Mouse (Mus musculus) forelimb bud, embryonic 11.5 days (tissue): ENCODE results near the gene Sf3b6.
"Not testable (repeated sequence)": the region's sequence is repeated elsewhere in the genome, so short reads cannot be mapped to it uniquely, and the experiment has no call there.

Experiments
- DNase-seq: peaks from one replicate; pipeline ENCODE4 v3.0.0-alpha.2; 2012; ENCODE audit warnings: low read depth, low spot score

Sf3b6 gene

DNA sequence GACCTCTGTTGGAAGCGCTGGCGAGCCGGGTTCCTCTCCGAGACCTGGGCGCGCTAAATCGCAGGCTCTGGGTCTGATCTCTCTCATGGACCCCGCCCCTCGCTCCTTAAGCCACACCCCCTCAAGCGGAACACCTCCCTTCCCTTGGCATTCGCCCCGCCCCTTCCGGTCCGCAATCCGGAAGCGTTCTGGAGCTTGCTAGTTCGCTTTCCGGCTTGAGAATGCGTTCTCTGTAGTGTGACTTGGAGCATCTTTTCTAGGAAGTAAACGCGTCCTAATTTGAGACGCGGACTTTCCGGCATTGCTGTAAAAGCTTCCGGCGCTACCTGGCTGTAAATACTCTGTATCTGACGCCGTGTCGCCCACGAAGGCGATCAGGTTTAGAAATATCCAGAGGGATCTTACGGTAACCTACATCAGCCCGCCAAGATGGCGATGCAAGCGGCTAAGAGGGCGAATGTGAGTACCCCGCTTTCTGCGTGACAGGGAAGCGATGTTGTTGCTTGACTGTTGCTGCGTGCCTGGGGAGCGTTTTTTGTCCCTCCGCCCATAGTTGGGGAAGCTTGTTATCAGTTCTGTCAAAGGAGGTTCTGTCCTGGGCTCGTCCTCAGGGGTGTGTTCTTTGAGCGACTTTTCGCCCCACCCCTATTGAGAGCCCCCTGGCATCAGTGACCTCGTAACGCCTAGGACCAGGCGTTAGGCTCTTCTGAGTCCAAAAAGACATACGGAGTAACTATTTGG, at the start of gene Sf3b6:
TSS of gene Sf3b6 (plus strand) at position 184 of the 741 bp plus-strand sequence.
- peak; percentile 96 for DNase-seq

DNA sequence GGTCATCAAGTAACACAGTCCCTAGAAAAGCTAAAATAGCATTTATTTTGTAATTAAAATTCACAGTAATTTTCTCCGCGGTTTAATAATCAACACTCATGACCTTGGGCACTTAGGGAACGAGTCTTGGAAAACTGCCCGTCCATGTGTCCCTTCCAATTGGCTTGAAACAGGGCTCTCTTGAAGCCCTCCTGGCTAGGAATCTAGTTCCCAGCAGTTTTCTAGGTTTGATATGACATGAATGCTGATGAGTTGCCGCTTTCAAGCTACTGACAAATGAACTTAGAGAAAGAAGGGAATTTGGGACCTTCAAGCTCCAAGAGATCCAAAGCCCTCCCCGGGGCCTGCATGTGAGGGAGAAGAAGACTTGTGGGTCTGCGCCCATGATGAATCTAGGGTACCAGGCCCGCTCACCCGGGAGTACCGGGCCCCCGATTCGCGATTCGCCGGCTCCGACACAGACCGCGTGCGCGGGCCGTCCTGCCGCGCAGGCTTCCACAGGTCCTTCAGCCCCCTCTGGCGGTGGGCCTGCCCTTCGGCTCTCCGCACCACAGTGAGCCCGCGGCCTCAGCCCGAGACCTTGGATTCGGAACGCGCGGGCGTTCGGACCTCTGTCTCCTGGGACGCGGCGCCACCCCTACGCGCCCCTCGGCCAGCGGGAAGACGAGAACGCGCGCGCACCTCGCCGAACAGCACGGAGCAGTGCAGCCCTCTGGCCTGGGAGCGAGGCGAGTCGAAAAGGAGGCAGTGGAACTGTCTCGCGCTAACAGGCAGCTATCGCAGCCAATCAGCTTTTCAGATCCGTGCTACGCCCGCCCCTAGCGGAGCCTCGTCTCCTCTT, 48.6 kb upstream of the Sf3b6 start, which contains the start of the genes Pfn4 and Fam228b:
TSS of gene Pfn4 (plus strand) at position 531 of the 841 bp plus-strand sequence.
TSS of gene Fam228b (minus strand) at position 776 of the 841 bp plus-strand sequence.
- DNase-seq = peak; percentile 92

DNA sequence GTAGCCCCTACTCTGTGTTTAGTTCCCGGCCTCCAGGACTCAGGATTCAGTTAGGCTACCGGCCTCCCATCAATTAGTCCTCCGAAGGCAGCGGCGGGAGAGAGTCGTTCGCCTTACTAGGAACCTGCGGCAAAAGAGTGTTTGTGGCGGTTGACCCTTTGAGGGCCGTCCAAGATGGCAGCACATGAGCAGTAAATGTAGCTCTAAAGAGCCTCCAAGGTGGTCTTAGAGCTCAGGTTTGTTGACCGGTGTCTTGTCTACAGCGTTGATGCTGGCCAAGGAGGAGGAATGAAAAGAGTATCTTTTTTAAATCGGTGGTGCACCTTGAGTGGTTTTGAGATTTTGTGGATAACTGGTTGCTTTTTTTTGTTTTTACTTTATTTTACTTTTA, 48.0 kb upstream of the Sf3b6 start:
- DNase-seq = no peak

DNA sequence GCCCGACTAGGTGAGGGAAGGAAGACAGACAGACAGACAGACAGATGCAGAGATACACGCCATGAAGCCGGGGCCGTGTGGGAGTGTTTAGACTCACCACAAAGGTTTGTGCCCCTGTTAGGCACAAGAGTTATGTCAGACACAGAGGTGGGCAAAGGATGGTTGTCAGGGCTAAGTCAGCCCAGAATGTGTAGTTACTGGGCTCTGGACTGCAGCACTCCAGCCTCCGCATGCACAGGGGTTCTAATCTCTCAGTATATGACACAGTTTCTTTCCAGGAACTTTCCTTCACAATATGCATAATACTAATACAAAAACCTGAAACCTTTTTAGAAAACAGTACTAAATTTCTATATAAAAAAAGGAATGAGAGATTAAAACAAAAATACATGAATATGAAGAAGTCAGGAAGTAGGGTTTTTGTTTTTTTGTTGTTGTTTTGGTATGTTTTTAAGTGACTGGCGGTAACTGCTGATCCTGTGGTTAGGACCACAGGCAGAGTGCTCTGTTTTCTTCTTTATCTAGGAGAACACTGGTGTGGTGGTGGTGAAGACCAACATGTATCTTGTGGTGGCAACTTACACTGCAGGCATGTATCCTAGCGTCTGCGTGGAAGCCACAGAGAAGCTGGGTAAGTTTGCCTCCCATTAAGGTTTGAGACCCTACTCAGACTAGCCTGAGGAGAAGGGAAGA, 42.3 kb upstream of the Sf3b6 start:
- DNase-seq = no peak

DNA sequence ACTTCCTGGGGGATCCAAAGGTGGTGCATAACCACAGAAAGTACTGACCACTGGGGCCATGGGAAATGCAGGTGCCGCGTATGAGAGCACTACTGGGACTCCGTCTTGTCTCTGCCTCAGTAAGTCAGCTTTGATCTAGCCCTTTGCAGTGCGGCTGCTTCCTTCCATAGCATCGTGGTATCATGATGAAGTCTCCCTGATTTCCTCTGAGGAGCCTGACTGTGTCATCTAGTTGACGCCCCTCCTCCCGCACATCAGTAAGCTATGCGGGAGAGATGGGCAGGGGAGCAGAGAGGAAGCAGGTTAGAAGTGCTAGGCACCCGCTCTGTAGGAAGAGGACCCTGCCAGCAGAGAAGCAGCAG, 41.8 kb upstream of the Sf3b6 start:
- DNase-seq = no peak

DNA sequence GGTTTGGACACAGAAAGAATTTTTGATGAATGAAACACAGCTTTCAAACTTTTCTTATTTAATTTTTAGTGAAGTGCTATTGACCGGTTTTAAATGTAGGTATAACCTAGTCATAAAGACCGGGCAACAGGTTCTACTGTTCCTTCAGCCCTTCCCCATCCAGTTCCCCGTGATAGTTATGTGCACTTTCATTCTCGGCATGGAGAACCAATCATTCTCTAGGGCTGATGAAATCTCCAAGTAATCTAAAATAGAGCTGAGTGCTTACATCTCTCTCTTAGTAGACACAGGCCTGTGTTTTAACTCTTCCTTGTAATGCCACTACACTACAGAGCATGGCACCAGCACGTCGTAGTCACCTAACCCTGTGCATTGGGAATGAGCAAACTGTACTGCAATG, 39.6 kb upstream of the Sf3b6 start:
- no peak for DNase-seq

DNA sequence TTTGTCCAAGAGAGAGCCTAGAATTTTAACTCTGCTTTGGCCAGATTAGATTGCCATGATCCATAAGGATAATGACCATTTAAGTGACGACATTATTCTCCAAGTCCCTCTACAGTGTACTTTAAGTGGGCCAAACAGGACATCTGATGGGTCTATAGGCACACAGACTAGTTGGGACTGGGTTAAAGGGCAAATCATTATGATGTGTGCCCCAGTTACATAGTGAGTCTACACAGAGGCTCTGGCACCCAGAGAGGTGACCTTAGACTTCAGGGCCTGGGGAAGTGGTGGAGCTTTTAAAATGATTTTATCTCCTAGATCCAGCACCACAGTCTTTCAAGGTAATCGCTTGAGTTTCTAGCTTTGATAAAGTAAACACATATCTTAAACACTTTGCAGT, 37.1 kb upstream of the Sf3b6 start:
- no peak for DNase-seq

DNA sequence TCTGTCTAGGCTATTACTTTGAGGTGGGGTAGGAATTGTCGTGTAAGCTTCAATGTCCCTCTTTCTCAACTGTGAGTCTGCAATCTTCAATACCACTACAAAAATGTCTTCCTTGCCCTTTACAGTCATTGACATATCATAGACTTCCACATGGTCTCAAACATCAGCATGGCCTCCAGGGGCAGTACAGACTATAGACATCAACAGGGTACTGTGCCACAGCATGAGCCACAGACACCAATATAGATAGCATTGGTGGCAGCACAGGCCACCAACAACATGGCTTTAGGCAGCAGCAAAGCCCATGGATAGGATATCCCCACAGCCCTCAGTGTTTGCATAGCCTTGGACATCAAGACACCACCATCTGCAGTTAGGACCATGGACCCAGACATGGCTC, 36.1 kb upstream of the Sf3b6 start:
- no peak for DNase-seq

DNA sequence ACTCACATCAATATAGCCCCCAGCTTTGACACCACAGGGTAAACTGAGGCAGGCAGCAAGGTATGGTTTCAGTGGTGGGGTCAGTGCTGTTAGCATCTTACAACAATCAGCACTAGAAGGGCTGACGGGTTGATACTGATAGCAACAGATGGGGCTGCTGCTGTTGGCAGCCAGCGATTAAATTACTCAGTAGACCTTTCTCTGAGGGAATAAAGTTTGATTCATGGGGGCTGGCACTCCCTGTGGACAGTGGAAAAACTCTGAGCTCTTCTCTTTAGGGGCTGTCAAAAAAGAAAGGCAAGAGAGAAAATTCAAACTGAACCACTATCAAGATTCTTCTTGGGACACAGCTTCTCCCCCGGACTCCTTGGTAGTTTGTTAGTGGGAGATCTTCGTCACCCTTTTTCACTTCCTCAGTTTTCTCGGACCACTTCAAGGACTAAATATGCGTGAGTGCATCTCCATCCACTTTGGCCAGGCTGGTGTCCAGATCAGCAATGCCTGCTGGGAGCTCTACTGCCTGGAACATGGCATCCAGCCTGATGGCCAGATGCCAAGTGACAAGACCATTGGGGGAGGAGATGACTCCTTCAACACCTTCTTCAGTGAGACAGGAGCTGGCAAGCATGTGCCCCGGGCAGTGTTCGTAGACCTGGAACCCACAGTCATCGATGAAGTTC, 35.5 kb upstream of the Sf3b6 start:
- DNase-seq = not testable (repeated sequence)

DNA sequence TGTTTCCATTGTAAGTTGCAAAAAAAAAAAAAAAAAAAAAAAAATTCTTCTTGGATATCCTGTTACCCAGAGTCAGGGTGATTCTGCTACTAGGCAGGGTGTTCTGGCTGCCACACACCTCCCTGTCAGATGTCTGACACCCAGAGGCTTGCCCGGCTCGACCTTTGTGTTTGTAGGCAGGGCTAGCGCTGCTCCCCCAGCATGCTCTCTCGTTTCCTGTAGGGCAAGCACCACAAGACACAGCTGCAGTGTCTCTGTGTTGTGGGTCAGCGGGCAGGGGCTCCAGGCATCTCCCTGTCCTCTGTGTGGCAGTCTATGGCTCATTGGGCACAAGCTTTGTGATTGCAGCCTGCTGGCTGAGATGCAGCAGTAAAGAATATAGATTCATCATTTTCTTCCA, 33.7 kb upstream of the Sf3b6 start:
- no peak for DNase-seq

DNA sequence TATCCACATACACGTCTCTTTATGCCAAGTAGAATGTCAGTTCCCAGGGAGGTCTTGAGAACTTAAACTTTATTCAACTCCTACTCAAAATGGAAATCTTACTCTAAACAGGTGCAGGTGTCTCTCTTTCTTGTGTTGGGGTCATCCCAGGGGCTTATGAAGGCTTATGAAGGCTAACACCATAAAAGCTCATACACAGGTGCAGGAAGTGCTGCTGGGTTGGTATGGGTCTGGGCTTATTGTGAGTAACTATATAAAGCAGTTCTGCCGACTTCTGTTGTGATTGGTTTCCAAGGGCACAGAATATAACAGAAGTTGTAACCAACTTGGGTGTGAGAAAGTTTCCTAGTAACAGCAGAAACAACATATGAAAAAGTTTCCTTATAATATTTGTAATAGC, 32.9 kb upstream of the Sf3b6 start:
- no peak for DNase-seq

DNA sequence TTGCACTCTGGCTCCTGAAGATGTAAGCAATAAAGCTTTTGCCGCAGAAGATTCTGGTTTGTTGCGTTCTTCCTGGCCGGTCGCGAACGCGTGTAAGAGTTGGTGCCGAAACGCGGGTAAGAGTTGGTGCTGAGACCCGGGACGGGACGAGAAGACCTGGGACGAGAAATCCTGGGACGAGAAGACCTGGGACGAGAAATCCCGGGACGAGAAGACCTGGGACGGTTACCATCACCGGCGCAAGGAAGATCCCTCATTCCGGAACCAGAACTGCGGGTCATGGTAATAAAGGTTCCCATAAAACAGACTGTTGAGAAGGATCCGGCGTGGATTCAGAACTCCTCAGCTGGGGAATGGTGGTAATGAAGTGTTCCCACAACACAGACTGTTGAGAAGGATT, 29.2 kb upstream of the Sf3b6 start:
- not testable (repeated sequence) for DNase-seq

DNA sequence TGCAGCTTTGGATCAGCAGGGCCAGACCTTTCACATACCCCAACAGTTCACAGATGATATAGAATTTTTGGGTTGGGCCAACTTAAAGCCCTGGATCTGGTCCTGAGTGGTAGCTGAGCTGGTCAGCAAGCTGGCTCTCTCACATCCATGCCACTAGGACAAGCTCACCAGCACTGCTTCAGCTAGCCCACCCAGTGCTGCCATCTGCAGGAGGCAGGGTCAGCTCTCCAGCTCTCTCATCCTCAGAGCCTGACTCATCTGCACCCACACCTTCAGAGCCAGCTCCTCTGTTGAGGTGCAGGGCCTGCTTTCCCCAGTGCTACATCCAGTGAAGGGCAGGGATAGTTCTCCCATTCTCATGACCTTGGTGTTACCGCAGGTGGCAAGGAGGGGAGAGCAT, 23.6 kb upstream of the Sf3b6 start:
- DNase-seq = no peak

DNA sequence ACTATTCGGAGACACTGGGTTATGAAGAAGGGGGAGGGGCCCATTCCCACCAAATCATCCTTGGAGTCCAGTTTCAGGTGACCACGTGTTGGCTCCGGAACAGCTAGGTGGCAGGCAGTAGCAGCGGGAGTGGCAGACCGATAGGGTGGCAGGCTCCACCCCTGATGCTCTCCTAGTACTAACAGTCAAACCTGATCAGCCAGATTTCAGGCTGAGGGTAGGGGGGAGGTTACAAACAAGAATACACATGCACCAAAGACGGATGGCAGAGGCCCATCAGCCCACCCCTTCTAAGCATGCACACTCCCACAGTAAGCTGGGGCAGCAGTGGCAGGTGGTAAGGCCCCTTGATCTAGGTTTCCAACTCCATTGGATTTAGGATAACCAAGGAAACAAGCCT, 19.9 kb upstream of the Sf3b6 start:
- DNase-seq = peak; percentile 10

DNA sequence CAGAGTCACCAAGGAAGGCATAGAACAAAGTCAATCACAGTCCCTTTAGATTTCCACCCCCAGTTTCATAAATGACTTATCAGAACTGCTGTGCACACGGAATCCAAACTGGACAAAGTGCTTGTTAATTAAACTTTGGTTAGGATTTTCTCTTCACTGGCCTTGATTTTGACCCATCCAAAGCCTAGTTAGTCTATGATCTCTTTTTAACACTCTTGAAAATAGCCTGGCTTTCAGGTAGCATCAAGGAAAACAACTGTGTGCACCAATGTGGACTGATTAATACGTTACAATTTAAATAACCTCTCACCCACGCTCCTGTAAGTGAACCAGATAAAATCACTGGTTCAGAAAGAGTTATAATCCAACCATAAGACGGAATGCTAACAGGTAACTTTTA, 6.3 kb upstream of the Sf3b6 start:
- no peak for DNase-seq

DNA sequence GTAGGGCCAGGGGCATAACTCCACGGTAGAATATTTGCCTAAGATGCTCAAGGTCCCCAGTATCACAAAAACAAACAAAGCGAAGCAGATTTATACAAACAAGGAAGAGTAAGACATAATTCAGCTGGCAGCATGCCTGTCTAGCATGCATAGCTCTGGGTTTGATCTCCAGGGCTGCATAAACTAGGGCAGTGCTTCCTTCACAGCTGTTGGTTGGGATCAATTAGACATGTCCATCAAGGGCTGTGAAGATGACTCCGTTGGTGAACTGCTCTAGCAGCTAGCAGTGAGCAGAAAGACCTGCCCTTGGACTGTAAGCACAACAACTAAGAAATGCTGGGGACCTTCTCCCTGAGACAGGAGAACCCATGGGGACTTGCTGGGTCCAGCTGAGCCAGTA, 5.6 kb upstream of the Sf3b6 start:
- DNase-seq = no peak

DNA sequence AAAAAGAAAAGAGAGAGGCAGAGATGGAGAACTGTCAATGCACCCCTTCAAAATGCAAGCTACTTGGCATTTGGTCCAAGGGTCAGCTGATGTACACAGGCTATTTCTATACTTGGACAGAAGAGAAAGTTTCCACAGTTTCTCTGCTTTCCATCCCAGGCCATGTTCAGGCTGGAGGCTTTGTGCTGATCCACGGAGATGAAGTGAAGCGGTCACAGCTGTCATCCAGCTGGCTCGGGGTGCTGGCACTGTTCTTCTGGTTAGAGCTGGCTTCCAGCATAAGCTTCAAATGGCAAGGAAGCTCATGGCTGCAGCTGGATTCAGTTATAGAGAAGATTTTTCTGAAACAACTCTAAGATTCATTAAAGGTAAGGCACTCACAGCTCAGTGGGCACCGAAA, 3.7 kb upstream of the Sf3b6 start:
- no peak for DNase-seq

DNA sequence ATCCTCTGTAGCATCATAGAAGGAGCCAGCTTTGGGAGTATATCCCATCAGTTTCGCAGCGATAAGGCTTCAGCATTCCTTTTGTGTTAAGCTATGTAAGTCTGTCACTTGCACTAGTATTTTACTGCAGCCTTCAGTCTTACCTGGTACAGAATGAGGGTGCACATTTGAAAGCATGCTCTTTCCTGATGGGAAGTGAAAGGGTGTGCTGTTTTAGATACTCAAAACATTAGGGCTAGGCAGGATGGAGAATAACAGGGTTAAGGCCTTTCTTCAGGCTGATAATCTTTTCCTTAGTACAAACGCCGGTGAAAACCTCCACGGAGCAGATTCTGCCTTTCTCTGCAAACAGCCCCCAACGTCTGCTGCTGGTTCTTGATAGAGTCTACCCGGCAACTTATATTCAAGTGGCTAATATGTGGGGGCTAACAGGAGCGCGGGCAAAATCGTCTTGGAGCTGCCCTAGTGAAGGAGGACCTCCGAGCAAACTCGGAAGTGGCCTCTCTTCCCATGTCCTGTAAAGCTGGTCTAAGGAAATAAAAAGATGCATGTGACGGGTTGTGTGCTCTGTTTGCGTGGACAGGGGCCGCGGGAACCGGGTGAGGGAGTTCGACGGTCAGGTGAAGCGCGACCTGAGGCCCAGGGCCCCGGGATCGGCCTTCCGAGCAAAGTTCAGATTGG, 524 bp upstream of the Sf3b6 start:
- peak; percentile 3 for DNase-seq

DNA sequence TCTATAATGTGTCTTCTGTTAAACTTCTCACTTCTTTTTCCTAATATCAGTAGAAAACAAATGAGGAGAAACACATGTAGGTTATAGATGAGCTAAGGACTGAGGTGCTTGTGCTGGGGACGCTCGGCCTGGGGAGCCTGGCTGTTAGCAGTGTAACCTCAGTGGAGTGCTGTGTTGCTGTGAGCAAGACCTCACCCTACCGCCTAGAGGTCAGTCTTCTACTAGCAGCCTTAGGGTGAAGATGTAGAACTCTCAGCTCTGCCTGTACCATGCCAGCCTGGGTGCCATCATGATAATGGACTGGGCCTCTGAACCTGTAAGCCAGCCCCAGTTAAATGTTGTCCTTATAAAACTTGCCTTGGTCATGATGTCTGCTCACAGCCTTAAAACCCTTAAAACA, 9.9 kb downstream of the Sf3b6 start:
- no peak for DNase-seq

DNA sequence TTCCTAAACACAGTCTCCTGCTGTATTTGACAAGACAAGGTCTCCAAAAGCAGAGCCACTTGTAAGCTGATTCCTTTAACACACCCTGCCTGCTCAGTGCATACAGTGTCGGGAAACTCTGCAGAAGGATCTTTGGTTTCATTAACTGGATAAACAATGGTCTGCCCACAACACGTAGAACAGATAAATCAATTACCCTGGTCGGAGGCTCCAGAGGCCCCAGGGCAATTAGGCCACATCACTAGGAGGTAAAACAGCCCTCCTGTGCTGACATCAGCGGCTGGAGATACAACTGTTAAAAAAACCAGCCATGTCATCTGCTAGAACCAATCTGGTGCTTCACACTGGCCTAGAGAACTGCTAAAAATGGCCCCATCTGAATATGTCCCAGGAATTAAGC, 19.6 kb downstream of the Sf3b6 start:
- DNase-seq = no peak

DNA sequence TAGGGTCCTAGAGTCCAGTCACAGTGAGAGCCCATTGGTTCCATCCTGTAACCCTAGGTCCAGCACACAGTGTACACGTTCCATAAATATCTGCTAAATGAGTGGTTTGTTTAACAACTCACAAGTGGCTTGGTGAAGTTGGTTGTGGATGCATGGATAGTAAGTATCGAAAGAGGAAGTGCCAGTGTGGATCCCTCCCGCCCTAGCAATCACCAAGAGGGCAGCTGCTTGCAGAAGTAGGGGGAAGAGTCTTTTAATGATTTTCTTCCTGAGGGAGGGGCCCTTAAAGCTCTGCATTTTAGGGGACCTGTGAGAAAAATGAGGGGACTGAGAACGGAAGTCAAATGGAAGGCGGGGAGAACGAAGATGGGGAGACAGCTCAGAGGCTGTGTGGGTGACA, 22.7 kb downstream of the Sf3b6 start:
- DNase-seq = no peak
